Mouse (Mus musculus): Measurements from ENCODE around the gene Med18. TPM values are rescaled to one million over a fixed set of nuclear protein-coding genes. Genes with fewer than 3 reads are reported as not detected.
A peak's percentile ranks its signal among the peaks of the same experiment; 100 is the strongest.
"Not testable (repeated sequence)": the region's sequence is repeated elsewhere in the genome, so short reads cannot be mapped to it uniquely, and the experiment has no call there.

The Med18 gene
- polyA plus RNA-seq, 1 experiment from 2014 or later: 18.5 TPM

DNA sequence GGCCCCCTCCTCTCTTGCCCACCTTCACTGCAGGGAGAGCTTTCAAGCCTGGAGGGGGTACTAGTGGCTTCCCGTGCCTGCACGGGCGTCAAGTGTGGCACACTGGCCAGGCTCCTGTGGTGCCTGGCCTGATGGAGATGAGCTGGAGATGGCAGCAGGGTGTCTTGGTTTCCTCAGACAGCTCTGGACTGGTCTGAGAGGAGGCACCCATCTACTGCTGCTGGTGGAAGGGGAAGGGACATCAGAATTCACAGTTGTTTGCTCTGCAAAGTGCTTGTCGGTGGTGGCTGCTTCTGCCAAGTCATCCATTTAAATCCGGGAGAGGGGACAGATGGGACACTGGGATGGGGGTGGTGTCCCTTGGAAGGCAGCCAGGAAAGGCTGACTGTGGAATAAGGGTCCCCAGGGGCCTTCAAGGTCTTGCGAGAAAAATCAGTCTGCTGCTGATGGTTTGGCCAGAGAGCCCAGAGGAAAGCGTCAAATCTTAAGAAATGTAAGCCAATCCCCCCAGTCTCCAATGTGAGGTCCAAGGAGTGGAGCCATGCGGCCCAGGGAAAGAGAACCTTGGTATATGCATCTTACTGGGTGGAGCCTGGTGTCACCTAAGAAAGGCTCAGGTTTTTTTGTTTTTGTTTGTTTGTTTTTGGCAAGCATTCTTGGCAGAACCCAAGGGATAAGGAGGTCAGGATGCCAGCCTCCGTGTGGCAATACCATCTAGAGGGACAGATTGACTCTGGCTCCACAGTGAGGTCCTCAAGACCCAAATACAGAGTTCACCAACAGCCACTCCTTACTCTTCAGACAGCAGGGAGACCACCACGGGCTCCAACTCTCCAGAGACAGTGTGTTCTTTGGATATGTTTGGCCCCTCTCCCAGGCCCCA, 28.7 kb upstream of the Med18 start:
- no peak overlapping the region for H3K4me2 ChIP-seq
- ATAC-seq (ENCODE audit: low FRiP score): no peak
- H3K9me3 ChIP-seq: no peaks in the 10 kb centered on the region
- peak overlapping the region; percentile 75 for H3K27ac ChIP-seq
- H3K4me3 ChIP-seq: no peak overlapping the region
- H3K9ac ChIP-seq: no peak overlapping the region
- peaks cover 18% of the 10 kb centered on the region for H3K4me1 ChIP-seq (replicated peaks)
- H3K27me3 ChIP-seq: no peaks in the 10 kb centered on the region
- 51% methylated on average over 10 of the region's 10 CpGs for WGBS
- H3K36me3 ChIP-seq: peaks cover 25% of the 10 kb centered on the region

DNA sequence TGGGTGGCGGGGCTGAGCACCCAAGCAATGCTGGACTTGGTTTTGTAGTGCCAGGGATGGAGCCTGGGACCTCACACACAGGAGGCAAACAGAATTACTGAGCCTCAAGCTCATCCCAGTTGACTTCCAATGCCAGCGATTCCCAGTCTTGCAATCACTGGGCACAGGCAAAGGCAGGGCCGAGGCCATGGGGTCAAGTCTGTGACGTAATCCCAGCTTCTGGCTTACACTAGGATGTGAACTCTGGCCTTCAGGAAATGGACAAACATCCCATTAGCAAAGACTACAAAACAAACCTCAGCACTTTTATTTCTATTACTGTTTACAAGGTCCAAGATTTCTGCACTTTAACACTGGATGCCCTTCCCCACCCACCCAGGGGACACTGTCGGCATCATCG, 28.0 kb upstream of the Med18 start:
- Histone ChIP-seq H3K4me3 (no peak overlapping the region), H3K9me3 (no peaks in the 10 kb centered on the region), H3K36me3 (peaks cover 18% of the 10 kb centered on the region), H3K9ac (no peak overlapping the region), H3K4me1 (replicated peaks) (peaks cover 18% of the 10 kb centered on the region), H3K4me2 (no peak overlapping the region), H3K27ac (peak overlapping the region; percentile 75; the same call in 1 of the 2 replicates), H3K27me3 (no peaks in the 10 kb centered on the region)
- ATAC-seq (ENCODE audit: low FRiP score): no peak
- WGBS: 84% methylated on average over 6 of the region's 6 CpGs

DNA sequence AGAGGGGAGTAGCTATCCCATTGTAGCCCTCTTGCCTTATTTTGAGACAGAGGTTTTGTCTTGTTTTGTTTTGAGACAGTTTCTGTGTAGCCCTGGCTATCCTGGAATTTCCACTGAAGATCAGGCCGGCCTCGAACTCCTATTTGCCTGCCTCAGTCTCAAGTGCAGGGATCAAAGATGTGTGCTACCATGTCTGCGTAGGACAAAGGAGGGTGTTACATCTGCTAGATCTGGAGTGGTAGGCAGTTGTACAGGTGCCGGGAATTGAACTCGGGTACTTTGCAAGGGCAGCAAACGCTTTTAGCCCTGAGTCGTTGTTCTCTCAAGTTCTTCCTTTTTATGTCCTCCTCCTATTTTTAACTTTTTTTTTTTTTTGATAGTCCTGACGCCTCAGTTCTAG, 27.3 kb upstream of the Med18 start:
- WGBS: 94% methylated on average over 8 of the region's 8 CpGs
- H3K9ac ChIP-seq: no peak overlapping the region

DNA sequence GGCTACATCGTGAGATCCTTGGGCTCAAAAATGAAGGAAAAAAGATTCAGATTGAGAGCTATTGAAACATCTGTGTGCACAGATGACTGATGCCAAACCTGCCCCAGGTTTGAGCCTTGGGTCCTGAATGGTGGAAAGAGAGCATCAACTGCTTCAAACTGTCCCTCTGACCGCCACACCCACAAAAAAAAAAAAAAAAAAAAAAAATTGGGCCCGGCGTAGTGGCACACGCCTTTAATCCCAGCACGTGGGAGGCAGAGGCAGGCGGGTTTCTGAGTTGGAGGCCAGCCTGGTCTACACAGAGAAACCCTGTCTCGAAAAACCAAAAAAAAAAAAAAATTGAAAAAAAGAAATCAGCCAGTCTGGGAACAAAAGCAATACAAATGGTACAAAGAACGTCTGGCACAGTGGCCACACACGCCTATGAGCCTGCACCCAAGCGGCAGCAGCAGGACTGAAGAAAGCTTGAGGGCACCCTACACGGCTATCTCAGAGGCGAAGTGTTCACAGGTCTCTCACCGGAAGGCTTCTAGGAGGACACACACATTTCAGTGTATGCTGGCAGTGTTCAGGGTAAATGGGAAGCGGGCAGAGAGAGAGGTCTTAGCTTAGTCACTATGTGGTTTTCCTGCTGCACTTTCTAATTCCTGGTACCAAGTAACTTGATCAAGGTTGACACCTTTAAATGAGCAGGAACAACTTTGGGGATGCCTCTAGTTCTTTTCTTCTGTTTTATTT, 26.7 kb upstream of the Med18 start:
- 92% methylated on average over 15 of the region's 15 CpGs for WGBS
- H3K4me1 ChIP-seq (replicated peaks): peaks cover 18% of the 10 kb centered on the region
- H3K27me3 ChIP-seq: no peaks in the 10 kb centered on the region
- H3K9ac ChIP-seq: no peak overlapping the region
- 0 out of 2 replicates have a peak, but pooled peaks cover 10% of the 10 kb centered on the region for H3K36me3 ChIP-seq
- H3K27ac ChIP-seq: no peak overlapping the region
- H3K4me3 ChIP-seq: no peak overlapping the region
- H3K4me2 ChIP-seq: no peak overlapping the region
- ATAC-seq (ENCODE audit: low FRiP score): no peak
- H3K9me3 ChIP-seq: no peaks in the 10 kb centered on the region

More for the DNA sequence above, 27.3 kb upstream of the Med18 start:
- no peak for ATAC-seq (ENCODE audit: low FRiP score)
- Histone ChIP-seq H3K4me1 (replicated peaks) (peaks cover 18% of the 10 kb centered on the region), H3K27ac (no peak overlapping the region), H3K9me3 (no peaks in the 10 kb centered on the region), H3K27me3 (no peaks in the 10 kb centered on the region), H3K36me3 (0 out of 2 replicates have a peak, but pooled peaks cover 13% of the 10 kb centered on the region), H3K4me3 (no peak overlapping the region), H3K4me2 (no peak overlapping the region)

DNA sequence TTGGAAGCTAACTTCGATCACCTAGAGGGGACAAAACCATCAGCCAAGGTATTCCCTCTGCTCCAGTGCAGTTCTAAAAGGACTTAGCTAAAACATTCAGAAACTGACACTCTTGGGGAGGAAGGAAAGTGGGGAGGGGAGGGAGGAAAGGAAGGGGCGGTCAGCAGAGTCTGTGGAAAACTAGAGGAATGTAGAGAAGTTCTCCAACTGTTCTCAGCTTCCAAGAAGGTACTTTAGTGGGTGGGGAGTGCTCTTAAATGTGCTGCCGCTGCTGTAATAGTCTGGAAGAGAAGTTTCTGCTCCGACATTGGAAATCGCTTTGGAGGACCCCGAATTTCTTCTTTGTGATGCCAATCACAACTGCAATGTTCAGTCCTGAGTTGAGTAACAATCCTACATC, 25.3 kb upstream of the Med18 start:
- Histone ChIP-seq H3K27ac (no peak overlapping the region), H3K9me3 (no peaks in the 10 kb centered on the region), H3K4me1 (replicated peaks) (peaks cover 18% of the 10 kb centered on the region), H3K9ac (no peak overlapping the region), H3K36me3 (0 out of 2 replicates have a peak, but pooled peaks cover 8% of the 10 kb centered on the region), H3K27me3 (no peaks in the 10 kb centered on the region), H3K4me3 (no peak overlapping the region), H3K4me2 (no peak overlapping the region)
- WGBS: 83% methylated on average over 6 of the region's 6 CpGs
- no peak for ATAC-seq (ENCODE audit: low FRiP score)

DNA sequence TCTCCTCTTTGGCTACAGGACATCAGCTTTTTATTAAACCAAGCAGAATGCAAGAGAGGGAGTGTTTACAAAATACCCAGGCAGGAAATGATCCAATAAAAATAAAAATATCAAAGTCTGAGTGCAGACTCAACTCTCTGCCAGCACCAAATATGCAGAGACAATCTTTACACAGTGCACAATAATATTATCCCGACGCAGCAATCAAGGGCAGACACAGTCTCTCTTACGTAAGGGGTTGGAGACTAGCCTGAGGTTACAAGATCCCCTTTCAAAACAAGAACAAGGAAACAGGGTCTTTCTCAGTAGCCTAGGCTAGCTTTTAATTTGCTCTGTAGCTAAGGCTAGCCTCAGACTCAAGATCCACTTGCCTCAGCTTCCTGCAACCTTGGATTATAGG, 24.8 kb upstream of the Med18 start:
- Histone ChIP-seq H3K27ac (no peak overlapping the region), H3K9ac (no peak overlapping the region), H3K4me1 (replicated peaks) (peaks cover 18% of the 10 kb centered on the region), H3K4me3 (no peak overlapping the region), H3K36me3 (0 out of 2 replicates have a peak, but pooled peaks cover 8% of the 10 kb centered on the region), H3K4me2 (no peak overlapping the region), H3K27me3 (no peaks in the 10 kb centered on the region), H3K9me3 (no peaks in the 10 kb centered on the region)
- no peak for ATAC-seq (ENCODE audit: low FRiP score)
- 86% methylated on average over 3 of the region's 3 CpGs for WGBS

DNA sequence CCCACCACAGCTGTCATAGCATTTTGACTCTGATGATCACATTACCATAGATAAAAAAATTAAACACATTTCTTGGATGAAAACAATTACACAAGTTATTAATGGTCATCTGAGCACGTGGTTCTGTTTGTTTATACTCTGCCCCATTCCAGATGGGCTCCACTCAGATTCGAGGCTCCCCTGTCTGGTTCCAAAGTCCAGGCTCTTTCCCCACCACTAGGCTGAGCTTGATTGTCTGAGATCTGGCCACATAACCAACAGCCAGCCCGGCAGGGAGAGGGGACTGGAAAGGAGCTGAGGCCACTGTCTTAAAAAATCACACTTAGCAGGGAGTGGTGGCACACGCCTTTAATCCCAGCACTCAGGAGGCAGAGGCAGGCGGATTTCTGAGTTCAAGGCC, 21.1 kb upstream of the Med18 start:
- H3K4me1 ChIP-seq (replicated peaks): no peaks in the 10 kb centered on the region
- no peak overlapping the region for H3K4me2 ChIP-seq
- H3K9ac ChIP-seq: no peak overlapping the region
- no peak overlapping the region for H3K4me3 ChIP-seq
- H3K27ac ChIP-seq: no peak overlapping the region
- no peaks in the 10 kb centered on the region for H3K36me3 ChIP-seq
- no peaks in the 10 kb centered on the region for H3K27me3 ChIP-seq
- WGBS: 73% methylated on average over 5 of the region's 5 CpGs
- ATAC-seq (ENCODE audit: low FRiP score): no peak
- H3K9me3 ChIP-seq: no peaks in the 10 kb centered on the region

DNA sequence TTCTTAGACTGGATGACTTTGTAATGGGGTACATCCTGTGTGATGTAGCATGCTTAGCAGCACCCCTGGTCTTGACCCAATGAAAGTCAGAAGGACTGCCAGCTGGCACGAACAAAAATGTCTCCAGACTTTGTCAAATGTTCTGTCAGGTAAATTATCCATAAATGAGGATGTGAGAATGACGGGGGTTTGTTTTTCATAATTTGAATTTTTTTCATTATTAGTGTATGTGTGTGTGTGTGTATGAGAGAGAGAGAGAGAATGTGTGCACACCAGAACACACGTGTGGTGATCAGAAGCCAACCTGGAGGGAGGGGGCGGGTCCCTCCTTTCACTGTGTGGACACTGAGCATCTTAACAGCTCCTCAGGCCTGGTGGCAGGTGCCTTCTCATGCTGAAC, 20.5 kb upstream of the Med18 start:
- Histone ChIP-seq H3K27me3 (no peaks in the 10 kb centered on the region), H3K4me3 (no peak overlapping the region), H3K9me3 (no peaks in the 10 kb centered on the region), H3K4me2 (no peak overlapping the region), H3K4me1 (replicated peaks) (no peaks in the 10 kb centered on the region), H3K36me3 (no peaks in the 10 kb centered on the region), H3K9ac (no peak overlapping the region), H3K27ac (no peak overlapping the region)
- 88% methylated on average over 4 of the region's 4 CpGs for WGBS
- ATAC-seq (ENCODE audit: low FRiP score): no peak

DNA sequence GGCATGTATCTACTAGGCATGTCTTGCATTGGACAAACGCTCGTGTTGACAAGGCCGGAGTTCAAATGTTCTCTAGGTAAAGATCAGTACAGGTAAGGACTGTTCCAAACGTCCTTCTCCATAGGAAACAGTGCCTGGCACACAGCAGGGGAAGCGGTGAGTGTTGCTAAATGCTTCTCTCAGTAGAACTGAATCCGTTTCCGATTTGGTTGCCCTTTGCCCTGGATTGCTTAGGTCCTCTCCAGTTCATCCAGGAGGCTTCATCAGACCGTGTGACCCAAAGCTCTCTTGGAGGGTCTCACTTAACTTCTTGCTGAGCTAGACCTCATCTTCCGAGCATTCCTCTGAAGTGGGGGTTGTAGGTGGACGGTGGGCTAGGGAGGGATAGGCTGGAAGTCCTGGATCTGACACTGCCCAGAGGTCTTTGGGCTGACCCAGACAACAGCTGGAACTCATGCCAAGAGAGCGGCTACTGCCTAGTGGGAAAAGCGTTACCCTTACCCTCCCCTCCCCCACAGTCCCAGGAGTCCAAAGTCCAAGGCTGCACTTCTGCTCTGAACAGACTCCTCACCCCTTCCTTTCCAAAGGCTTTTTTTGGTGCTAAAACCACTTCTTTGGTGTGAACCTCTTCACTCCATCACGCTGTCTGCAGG, 19.4 kb upstream of the Med18 start:
- 79% methylated on average over 13 of the region's 13 CpGs for WGBS
- Histone ChIP-seq H3K9ac (no peak overlapping the region), H3K4me2 (no peak overlapping the region), H3K4me1 (replicated peaks) (no peaks in the 10 kb centered on the region), H3K36me3 (no peaks in the 10 kb centered on the region), H3K27ac (no peak overlapping the region), H3K27me3 (no peaks in the 10 kb centered on the region), H3K9me3 (no peaks in the 10 kb centered on the region), H3K4me3 (no peak overlapping the region)
- ATAC-seq (ENCODE audit: low FRiP score): no peak

DNA sequence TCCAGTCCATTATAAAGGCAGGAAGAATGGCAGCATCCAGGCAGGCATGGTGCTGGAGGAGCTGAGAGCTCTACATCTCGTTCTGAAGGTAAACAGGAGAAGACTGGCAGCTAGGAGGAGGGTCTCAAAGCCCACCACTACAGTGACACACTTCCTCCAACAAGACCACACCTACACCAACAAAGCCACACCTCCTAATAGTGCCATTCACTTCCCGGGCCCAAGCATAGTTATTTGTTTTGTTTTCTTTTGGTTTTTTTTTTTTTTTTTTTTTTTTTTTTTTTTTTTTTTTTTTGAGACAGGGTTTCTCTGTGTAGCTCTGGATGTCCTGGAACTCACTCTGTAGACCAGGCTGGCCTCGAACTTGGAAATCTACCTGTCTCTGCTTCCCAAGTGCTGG, 18.4 kb upstream of the Med18 start:
- 84% methylated on average over 3 of the region's 3 CpGs for WGBS

DNA sequence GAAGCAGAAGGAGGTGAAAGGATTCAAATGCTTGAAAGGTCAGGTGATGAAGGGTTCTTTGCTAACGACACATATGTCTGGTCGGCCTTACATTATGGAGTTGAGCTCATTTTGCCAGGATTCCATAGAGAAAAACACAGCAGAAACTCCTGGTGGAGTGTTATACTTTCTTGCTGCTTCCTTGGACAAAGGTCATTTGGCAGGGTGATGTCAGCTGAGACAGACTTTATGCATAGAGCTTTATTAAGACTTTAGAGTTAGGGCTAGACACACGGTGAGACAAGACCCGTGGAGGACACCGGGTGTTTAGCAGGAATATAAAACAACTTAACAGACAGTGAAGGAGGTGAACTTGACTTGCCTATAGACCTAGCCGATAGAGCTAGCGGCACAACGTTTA, 14.1 kb upstream of the Med18 start:
- Histone ChIP-seq H3K9ac (no peak overlapping the region), H3K4me1 (replicated peaks) (no peaks in the 10 kb centered on the region), H3K4me3 (no peak overlapping the region), H3K9me3 (no peaks in the 10 kb centered on the region), H3K27ac (no peak overlapping the region), H3K4me2 (no peak overlapping the region), H3K36me3 (no peaks in the 10 kb centered on the region), H3K27me3 (no peaks in the 10 kb centered on the region)
- ATAC-seq (ENCODE audit: low FRiP score): no peak
- 94% methylated on average over 8 of the region's 8 CpGs for WGBS

More for the DNA sequence above, 18.4 kb upstream of the Med18 start:
- ATAC-seq (ENCODE audit: low FRiP score); H3K27ac ChIP-seq; H3K27me3 ChIP-seq; H3K4me1 ChIP-seq (replicated peaks); H3K4me2 ChIP-seq; H3K9me3 ChIP-seq; H3K4me3 ChIP-seq; H3K9ac ChIP-seq; H3K36me3 ChIP-seq: not testable (repeated sequence)
